Mouse (Mus musculus): ENCODE data around the gene Clstn2.

GRCm38 (mm10) chr9:98018687-98019086 is 14.3 kb downstream of the Clstn2 start:
- TF ChIP-seq CTCF (conservative IDR thresholded peaks at IDR 0.05; ENCODE audit: low read length) (no peak), NANOG (IDR thresholded peaks at IDR 0.05; ENCODE audit: borderline replicate concordance, low read length) (no peak)

Data from E14TG2a.4 (cell line).